Comparison of ENCODE assay signal across 9 mouse cellular contexts in genomic region chr11:95071266-95071665, GRCm38 (mm10). TPM values are rescaled to one million over a fixed set of nuclear protein-coding genes. Genes with fewer than 3 reads are reported as not detected.
A peak's percentile ranks its signal among the peaks of the same experiment; 100 is the strongest.
DNase-seq lines count a peak whose midpoint lies in the region; ATAC-seq and TF ChIP-seq lines count a peak whose summit lies in the region.
"Had no signal": no experiment of that assay in that cellular context is flagged by ENCODE, and none has a peak within 500 bp of the region (broad histone marks: within the 10 kb centered on the region; RNA-seq: fewer than 3 reads in every experiment).

No protein-coding gene starts in this region.

- H3K27ac ChIP-seq in liver, embryonic 12.5 days = no peak overlapping the region
- H3K27ac ChIP-seq in heart, embryonic 10.5 days = peak overlapping the region; percentile 85
- H3K27ac ChIP-seq in kidney, postnatal 0 days = no peak overlapping the region
- peak overlapping the region; percentile 91 for H3K27ac ChIP-seq in stomach, embryonic 16.5 days (ENCODE audit: low read length)

- peaks cover 45% of the 10 kb centered on the region for H3K27me3 ChIP-seq in liver, embryonic 12.5 days (replicated peaks)
- H3K27me3 ChIP-seq in heart, embryonic 10.5 days (ENCODE audit: insufficient read depth, poor library complexity, severe bottlenecking) = peaks cover 18% of the 10 kb centered on the region
- H3K27me3 ChIP-seq in kidney, postnatal 0 days (ENCODE audit: insufficient read depth, low read length) = no peaks in the 10 kb centered on the region
- no peaks in the 10 kb centered on the region for H3K27me3 ChIP-seq in stomach, embryonic 16.5 days (ENCODE audit: control insufficient read depth, insufficient read depth, low read length)

- TF ChIP-seq CTCF in kidney, postnatal 0 days (IDR thresholded peaks at IDR 0.05; ENCODE audit: low read depth) = no peak

- peak; percentile 27 for DNase-seq in liver
- DNase-seq in heart, embryonic 10.5 days (ENCODE audit: low spot score) = no peak
- peak; percentile 76 for DNase-seq in kidney, postnatal 0 days (ENCODE audit: low spot score)
- no peak for DNase-seq in frontal cortex, adult 2 months (ENCODE audit: extremely low spot score in 1 of 2, low spot score in 1 of 2)
- no peak for DNase-seq in right cerebral cortex, adult 18-20 months
- DNase-seq: gastrocnemius, postnatal 36 days had no signal

- no peaks in the 10 kb centered on the region for H3K36me3 ChIP-seq in liver, embryonic 12.5 days
- H3K36me3 ChIP-seq in heart, embryonic 10.5 days = peaks cover 3% of the 10 kb centered on the region; the same call in 1 of the 2 replicates
- 0 out of 2 replicates have a peak, but pooled peaks cover 4% of the 10 kb centered on the region for H3K36me3 ChIP-seq in kidney, postnatal 0 days (ENCODE audit: insufficient read depth, low read length)
- H3K36me3 ChIP-seq in stomach, embryonic 16.5 days (ENCODE audit: control insufficient read depth, insufficient read depth, low read length) = no peaks in the 10 kb centered on the region

- peaks cover 5% of the 10 kb centered on the region; the same call in 1 of the 2 replicates for H3K4me1 ChIP-seq in liver, embryonic 12.5 days
- peaks cover 78% of the 10 kb centered on the region for H3K4me1 ChIP-seq in heart, embryonic 10.5 days
- H3K4me1 ChIP-seq in kidney, postnatal 0 days (replicated peaks; ENCODE audit: insufficient read depth, low read length) = peaks cover 43% of the 10 kb centered on the region
- peaks cover 61% of the 10 kb centered on the region for H3K4me1 ChIP-seq in stomach, embryonic 16.5 days (ENCODE audit: control insufficient read depth, insufficient read depth, low read length)

- no peak overlapping the region for H3K9ac ChIP-seq in liver, embryonic 12.5 days
- H3K9ac ChIP-seq in kidney, postnatal 0 days (ENCODE audit: low read depth, low read length) = no peak overlapping the region
- H3K9ac ChIP-seq in stomach, embryonic 16.5 days (ENCODE audit: low read length) = no peak overlapping the region

- H3K4me2 ChIP-seq in liver, embryonic 12.5 days = no peak overlapping the region
- peak overlapping the region; percentile 2; the same call in 1 of the 2 replicates for H3K4me2 ChIP-seq in kidney, postnatal 0 days (ENCODE audit: low read length)
- no peak overlapping the region for H3K4me2 ChIP-seq in stomach, embryonic 16.5 days (ENCODE audit: low read depth, low read length)

- no peak overlapping the region for H3K4me3 ChIP-seq in liver, embryonic 12.5 days
- peak overlapping the region; percentile 32 for H3K4me3 ChIP-seq in heart, embryonic 10.5 days
- no peak overlapping the region for H3K4me3 ChIP-seq in kidney, postnatal 0 days (replicated peaks; ENCODE audit: low read depth, low read length)
- no peak overlapping the region for H3K4me3 ChIP-seq in stomach, embryonic 16.5 days (replicated peaks; ENCODE audit: low read length)
- H3K4me3 ChIP-seq: megakaryocyte, embryonic 14.5 days had no signal

- ATAC-seq in liver, embryonic 12.5 days = no peak
- ATAC-seq in kidney, postnatal 0 days (replicated peaks; ENCODE audit: low FRiP score, low read depth) = no peak
- peak; percentile 45; the same call in 1 of the 2 replicates for ATAC-seq in stomach, embryonic 16.5 days (ENCODE audit: insufficient read depth, low FRiP score)

- WGBS in liver, embryonic 12.5 days (ENCODE audit: insufficient replicate concordance) = 44% methylated on average over 7 of the region's 7 CpGs
- 31% methylated on average over 7 of the region's 7 CpGs for WGBS in heart, embryonic 10.5 days
- 43% methylated on average over 7 of the region's 7 CpGs for WGBS in kidney, postnatal 0 days
- WGBS in stomach, embryonic 16.5 days = 34% methylated on average over 7 of the region's 7 CpGs

- H3K9me3 ChIP-seq in liver, embryonic 12.5 days (replicated peaks) = no peaks in the 10 kb centered on the region
- H3K9me3 ChIP-seq in heart, embryonic 10.5 days = no peaks in the 10 kb centered on the region
- no peaks in the 10 kb centered on the region for H3K9me3 ChIP-seq in kidney, postnatal 0 days (replicated peaks; ENCODE audit: low read length)
- no peaks in the 10 kb centered on the region for H3K9me3 ChIP-seq in stomach, embryonic 16.5 days (replicated peaks; ENCODE audit: control insufficient read depth, low read length)

RNA-seq across cellular contexts. Expression of gene Itga3, which starts 5.3 kb away (rescaled TPM):
- polyA plus RNA-seq in liver, embryonic 12.5 days (2016; fragmentation: Nextera tagmentation; extraction: Ambion mirVana) = 2.8 and 3.6 TPM in 2 replicates
- 11.5 and 13.8 TPM in 2 replicates for polyA plus RNA-seq in heart, embryonic 10.5 days (2016; fragmentation: Nextera tagmentation; extraction: Ambion mirVana)
- polyA plus RNA-seq in kidney, postnatal 0 days (2015; fragmentation: Nextera tagmentation; extraction: Ambion mirVana) = 24.4 and 26.1 TPM in 2 replicates
- 19.4 and 19.9 TPM in 2 replicates for polyA plus RNA-seq in stomach, embryonic 16.5 days (2015; fragmentation: Nextera tagmentation; extraction: Ambion mirVana)
- 12.7 and 14.0 TPM in 2 replicates for polyA plus RNA-seq in frontal cortex, adult 2 months (2012; rRNA removed)

RNA-seq across cellular contexts. Expression of gene Pdk2, which starts 30.1 kb away (rescaled TPM):
- polyA plus RNA-seq in liver, embryonic 12.5 days (2016; fragmentation: Nextera tagmentation; extraction: Ambion mirVana) = 10.0 and 11.0 TPM in 2 replicates
- polyA plus RNA-seq in heart, embryonic 10.5 days (2016; fragmentation: Nextera tagmentation; extraction: Ambion mirVana) = 27.4 and 41.1 TPM in 2 replicates
- polyA plus RNA-seq in kidney, postnatal 0 days (2015; fragmentation: Nextera tagmentation; extraction: Ambion mirVana) = 94.5 and 94.7 TPM in 2 replicates
- polyA plus RNA-seq in stomach, embryonic 16.5 days (2015; fragmentation: Nextera tagmentation; extraction: Ambion mirVana) = 37.9 and 39.3 TPM in 2 replicates
- 88.7 and 97.3 TPM in 2 replicates for polyA plus RNA-seq in frontal cortex, adult 2 months (2012; rRNA removed)

RNA-seq across cellular contexts. Expression of gene Dlx3, which starts 48.7 kb away (rescaled TPM):
- polyA plus RNA-seq in liver, embryonic 12.5 days (2016; fragmentation: Nextera tagmentation; extraction: Ambion mirVana) = 0.05 and 0.08 TPM in 2 replicates
- polyA plus RNA-seq in heart, embryonic 10.5 days (2016; fragmentation: Nextera tagmentation; extraction: Ambion mirVana) = 3.2 and 5.9 TPM in 2 replicates
- 0.45 and 0.62 TPM in 2 replicates for polyA plus RNA-seq in kidney, postnatal 0 days (2015; fragmentation: Nextera tagmentation; extraction: Ambion mirVana)
- 3.0 and 3.9 TPM in 2 replicates for polyA plus RNA-seq in stomach, embryonic 16.5 days (2015; fragmentation: Nextera tagmentation; extraction: Ambion mirVana)
- 0.19 TPM in 1 of 2 replicates, not detected in the other for polyA plus RNA-seq in frontal cortex, adult 2 months (2012; rRNA removed)

Comparison
In these comparisons a context has a peak if more than half of its experiments do, and no peak if none do; other contexts are left out.
1. DNase-seq: peak in liver (single experiment) and kidney, postnatal 0 days (single experiment); none in heart, embryonic 10.5 days (single experiment), frontal cortex, adult 2 months (0 of 2) and right cerebral cortex, adult 18-20 months (single experiment).
2. H3K27ac ChIP-seq: peak in heart, embryonic 10.5 days (single experiment) and stomach, embryonic 16.5 days (single experiment); none in liver, embryonic 12.5 days (single experiment) and kidney, postnatal 0 days (single experiment).